Mouse (Mus musculus) gonadal fat pad, adult 2 months (tissue): ENCODE results near the gene BC035044. TPM values are rescaled to one million over a fixed set of nuclear protein-coding genes. Genes with fewer than 3 reads are reported as not detected.
"Not testable (repeated sequence)": the region's sequence is repeated elsewhere in the genome, so short reads cannot be mapped to it uniquely, and the experiment has no call there.

Source experiments
- DNase-seq: peaks from one replicate; pipeline ENCODE4 v3.0.0-alpha.2; 2012; ENCODE audit warnings: low read depth
- polyA plus RNA-seq: library from polyadenylated mRNA; depleted of rRNA; stranded (reverse); fragments of >200 nt; gene quantifications from 2 replicates; pipeline ENCODE4 v1.2.3, GENCODE M21; 2012; rRNA removed

BC035044 gene
- polyA plus RNA-seq, 1 experiment = 1.1 TPM

GRCm38 (mm10) chr6:128833046-128833445 lies 57.9 kb downstream of the BC035044 start:
- no peak for DNase-seq

DNA sequence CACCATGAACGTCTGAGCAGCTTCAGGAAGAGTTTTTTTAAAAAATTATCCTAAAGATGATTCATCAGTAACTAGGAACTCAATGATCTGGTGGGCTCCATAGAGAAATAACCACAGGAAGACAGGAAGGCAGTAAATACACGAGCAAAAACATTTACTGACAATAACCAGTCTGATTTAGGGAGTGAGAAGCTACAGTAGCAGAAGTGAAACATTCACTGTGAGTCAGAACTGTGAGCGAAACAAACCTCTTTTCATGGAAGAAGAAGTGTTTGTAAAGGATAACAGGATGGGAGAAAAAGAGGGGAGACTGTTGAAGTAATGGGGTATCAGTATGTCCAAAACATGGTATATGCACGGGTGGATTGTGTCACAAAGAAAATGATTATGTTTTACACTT lies 61.1 kb downstream of the BC035044 start:
- no peak for DNase-seq

GRCm38 (mm10) chr6:128826781-128827180 lies 64.1 kb downstream of the BC035044 start:
- DNase-seq = no peak

GRCm38 (mm10) chr6:128826132-128826531 lies 64.8 kb downstream of the BC035044 start, which contains the start of the genes Gm44511 and Klrb1b:
Gene Gm44511 (minus strand): TSS chr6:128826315.
Gene Klrb1b (minus strand): TSS chr6:128826331.
- no peak for DNase-seq

DNA sequence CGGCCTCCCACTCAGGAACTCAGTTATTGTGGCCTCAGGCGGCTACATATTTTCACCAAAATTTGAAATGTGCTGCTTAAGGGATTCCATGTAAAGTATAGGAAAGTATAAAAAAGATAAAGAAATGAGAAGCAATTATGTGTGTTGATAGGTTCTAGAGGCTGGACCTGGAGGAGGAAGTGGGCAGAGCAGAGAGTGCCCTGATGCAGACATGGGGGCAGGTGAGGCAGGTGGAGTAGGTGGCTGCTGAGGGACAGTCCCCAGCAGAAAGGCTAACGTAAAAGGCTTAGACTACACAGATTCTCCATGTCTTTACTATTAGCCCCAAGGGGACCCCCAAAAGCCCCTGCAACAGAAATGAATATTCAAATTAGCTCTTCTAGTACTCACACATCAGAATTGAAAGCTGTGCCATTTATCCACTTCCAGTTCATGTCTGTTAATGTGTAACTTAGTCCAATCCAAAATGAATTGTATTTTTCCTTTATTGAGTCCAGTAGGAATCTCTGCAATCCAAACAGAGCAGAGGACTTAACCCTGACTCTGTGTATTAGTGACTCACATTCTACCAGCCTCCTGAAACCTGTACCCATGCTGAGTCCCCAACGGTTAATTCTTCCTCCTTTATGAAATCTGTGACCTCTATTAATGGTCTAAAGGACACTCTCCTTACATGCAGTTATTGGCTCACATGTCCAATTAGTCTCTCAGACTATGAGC lies 72.7 kb downstream of the BC035044 start:
- DNase-seq = no peak

- DNase-seq = no peak
These were observed 82.4 kb downstream of the BC035044 start for GRCm38 (mm10) chr6:128808532-128808931.

DNA sequence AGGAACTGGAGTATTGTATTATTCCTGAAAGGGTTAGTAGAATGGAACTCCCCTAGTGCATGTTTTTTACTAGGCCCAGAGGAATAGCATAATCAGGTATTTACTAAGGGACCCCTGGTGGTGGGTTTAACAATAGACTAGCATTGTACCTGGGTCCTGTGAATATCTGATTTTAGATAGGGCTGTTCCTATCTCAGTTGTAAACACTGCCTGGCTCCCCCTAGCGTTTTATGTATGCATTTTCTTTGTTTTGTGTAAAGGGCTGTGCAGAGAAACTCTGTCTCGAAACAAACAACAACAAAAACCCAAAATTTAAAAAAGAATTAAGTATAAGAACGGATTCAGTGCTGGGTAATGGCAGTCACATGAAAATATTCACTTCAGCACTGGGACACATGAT lies 83.9 kb downstream of the BC035044 start:
- no peak for DNase-seq

GRCm38 (mm10) chr6:128804823-128805640 lies 85.9 kb downstream of the BC035044 start:
- not testable (repeated sequence) for DNase-seq

- DNase-seq = peak; percentile 74
These were observed 87.7 kb downstream of the BC035044 start for GRCm38 (mm10) chr6:128802999-128803857.

DNA sequence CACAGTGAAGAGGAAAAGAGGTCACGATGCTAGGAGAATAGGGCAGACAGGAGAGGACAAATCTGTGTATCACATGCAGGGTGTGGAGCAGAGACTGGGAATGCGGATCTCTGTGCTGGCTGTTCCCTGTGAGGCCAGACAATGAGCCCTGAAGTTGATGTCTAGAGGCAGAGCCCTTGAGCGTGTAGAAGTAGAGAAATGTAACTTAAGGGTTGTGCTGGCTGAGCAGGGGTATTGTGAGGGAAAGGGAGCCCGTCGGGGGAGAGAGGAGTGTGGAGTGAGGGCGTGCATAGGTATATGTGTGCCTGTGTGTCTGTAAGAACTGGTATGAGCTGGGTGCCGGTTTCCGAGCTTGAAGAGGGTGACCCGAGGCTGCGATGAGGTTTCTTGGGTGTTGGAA lies 88.4 kb downstream of the BC035044 start:
- DNase-seq = no peak

DNA sequence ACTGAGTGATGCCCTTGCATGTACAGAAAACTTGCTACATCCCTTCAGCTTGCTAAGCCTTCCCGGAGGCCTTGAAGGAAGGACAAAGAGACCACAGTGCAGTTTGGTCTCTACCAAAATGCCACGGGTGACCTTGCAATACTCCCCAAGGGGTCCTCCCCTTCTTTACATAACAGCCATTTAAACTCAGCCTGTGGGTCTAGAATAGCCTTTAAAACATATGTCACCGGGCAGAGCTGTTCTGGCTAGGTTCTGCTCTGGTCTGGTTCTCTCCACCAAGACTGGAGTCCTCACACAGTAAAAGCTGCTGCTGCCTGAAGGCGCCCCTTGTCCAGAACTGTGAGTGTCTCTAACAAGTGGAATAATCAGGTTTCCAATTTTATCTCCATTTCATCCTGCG lies 90.2 kb downstream of the BC035044 start:
- not testable (repeated sequence) for DNase-seq

GRCm38 (mm10) chr6:128799896-128800270 lies 91.0 kb downstream of the BC035044 start:
- no peak for DNase-seq

- not testable (repeated sequence) for DNase-seq
These were observed 91.6 kb downstream of the BC035044 start for GRCm38 (mm10) chr6:128799144-128799895.

Other genes starting within 250 kb of the BC035044 start
- gene Clec2h, start 228.7 kb downstream of the BC035044 start, polyA plus RNA-seq = 0.19 and 0.26 TPM in 2 replicates
- gene Klrb1, start 168.1 kb downstream of the BC035044 start, polyA plus RNA-seq = not detected in 2 replicates
- gene Klrb1c, start 101.9 kb downstream of the BC035044 start, polyA plus RNA-seq = 29.7 and 72.7 TPM in 2 replicates
- 0.65 TPM in 1 of 2 replicates, not detected in the other for gene Gm44511, start 64.8 kb downstream of the BC035044 start, polyA plus RNA-seq
- gene Klrb1b, start 64.8 kb downstream of the BC035044 start, polyA plus RNA-seq = 0.19 and 0.41 TPM in 2 replicates
- 0.22 and 0.36 TPM in 2 replicates for gene Clec2i, start 3.5 kb downstream of the BC035044 start, polyA plus RNA-seq
- not detected in 2 replicates for gene Clec2g, start 43.3 kb upstream of the BC035044 start, polyA plus RNA-seq
- gene Klrb1f, start 154.8 kb upstream of the BC035044 start, polyA plus RNA-seq = 0.08 and 0.58 TPM in 2 replicates
- gene Clec2e, start 209.8 kb upstream of the BC035044 start, polyA plus RNA-seq = 0.06 and 0.14 TPM in 2 replicates